Mouse (Mus musculus): Measurements from ENCODE around the gene Znrd1as.

The Znrd1as gene

GRCm38 (mm10) chr17:36994528-36994927 is 36.1 kb downstream of the Znrd1as start:
- DNase-seq (ENCODE audit: low read depth, low spot score): no peak

- no peak for DNase-seq (ENCODE audit: low read depth, low spot score)
Measured at GRCm38 (mm10) chr17:36995448-36995847, 37.1 kb downstream of the Znrd1as start.

DNA sequence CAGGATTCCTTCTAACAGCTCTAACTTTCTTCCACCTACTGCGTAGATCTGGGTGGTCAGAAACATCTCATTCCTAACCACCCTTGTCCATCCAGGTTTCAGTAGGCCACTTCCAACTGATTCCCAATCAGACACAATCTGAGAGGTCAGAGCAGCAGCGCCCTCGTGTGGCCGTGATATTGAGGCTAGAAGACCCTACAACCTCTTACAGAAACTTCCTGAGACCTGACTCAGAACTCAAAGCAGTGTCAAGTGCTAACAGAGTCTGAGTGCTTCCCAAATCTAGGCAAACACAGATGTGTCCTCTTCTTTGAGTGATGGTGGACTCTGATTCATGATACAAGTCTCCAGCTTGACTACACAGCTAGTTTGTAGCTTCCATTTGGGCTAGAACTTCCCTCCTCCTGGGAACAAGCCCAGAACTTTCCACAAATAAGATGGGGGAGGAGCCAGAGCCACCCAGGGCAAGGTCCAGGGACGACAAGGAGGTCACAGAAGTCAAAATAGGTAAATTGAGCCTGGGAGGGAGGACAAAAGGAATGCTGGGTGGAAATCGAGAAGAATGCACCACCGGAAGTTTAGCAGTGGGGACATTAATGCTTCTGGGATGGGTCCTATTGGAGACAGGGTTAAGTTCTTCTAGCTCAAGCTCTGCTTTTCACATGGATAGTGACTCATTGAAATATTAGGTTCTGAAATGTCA is 38.8 kb downstream of the Znrd1as start:
- peak; percentile 69 for DNase-seq (ENCODE audit: low read depth, low spot score)

DNA sequence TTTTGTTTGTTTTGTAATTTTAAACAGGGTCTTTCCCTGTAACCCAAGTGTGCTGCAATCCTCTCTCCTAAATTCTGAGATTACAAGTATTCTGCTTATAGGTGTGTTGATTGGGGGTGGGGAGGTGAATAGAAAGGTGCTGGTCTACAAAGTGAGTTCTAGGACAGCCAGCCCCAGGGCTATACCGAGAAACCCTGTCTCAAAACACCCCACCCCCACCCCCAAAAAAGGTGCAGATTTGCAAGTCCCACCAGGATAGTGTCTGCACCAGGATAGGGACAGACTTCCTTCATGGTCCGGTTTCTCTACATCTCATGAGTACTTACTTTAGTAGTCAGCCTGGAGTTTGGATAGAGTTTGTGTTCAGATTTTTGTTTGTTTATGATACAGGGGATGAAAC is 40.1 kb downstream of the Znrd1as start:
- DNase-seq (ENCODE audit: low read depth, low spot score): no peak

DNA sequence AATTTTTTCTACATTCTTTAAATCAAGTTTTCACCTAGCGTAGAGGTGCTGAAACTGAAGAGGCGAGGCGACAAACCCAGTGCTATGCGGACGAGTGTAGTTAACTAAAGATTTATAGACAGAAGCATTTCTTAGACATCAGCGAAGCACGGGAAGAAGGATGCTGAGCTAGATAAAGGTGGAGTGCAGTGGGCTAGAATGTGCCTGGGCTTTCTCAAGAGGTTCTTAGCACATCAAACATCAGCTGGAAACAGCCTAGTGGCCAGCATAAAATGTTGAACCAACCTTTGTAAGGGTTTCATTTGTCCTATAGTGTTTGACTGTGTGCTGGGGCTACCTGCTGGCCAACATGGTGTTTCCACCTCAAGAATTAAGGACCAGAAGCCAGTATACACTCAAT is 42.5 kb downstream of the Znrd1as start, which contains the start of gene Zfp57:
Zfp57 (plus strand) TSS at position 301 of the 400 bp plus-strand sequence.
- DNase-seq (ENCODE audit: low read depth, low spot score): no peak

- DNase-seq (ENCODE audit: low read depth, low spot score): peak; percentile 62
Measured at GRCm38 (mm10) chr17:37002364-37003330, 44.3 kb downstream of the Znrd1as start.

- DNase-seq (ENCODE audit: low read depth, low spot score): no peak
Measured at GRCm38 (mm10) chr17:37003366-37003765, 45.0 kb downstream of the Znrd1as start.

DNA sequence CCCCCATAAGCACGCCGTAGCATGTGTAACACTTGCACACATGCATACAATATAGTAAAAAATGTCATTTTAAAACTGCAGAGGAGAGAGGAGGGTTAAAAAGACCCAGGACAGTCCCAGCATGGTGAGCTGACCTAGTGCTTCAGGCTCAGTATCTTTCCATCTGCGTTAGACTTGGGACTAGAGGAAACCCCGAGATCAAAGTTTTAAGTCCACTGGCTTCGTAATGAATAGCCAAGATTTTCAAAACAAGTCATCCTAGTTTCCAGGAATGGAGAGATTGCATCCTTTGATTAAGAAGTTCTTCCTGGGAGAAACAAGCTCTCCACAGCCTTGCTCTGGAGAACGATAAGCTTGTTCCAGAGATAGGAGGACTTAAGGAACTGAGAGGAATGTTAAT is 49.8 kb downstream of the Znrd1as start:
- DNase-seq (ENCODE audit: low read depth, low spot score): no peak

DNA sequence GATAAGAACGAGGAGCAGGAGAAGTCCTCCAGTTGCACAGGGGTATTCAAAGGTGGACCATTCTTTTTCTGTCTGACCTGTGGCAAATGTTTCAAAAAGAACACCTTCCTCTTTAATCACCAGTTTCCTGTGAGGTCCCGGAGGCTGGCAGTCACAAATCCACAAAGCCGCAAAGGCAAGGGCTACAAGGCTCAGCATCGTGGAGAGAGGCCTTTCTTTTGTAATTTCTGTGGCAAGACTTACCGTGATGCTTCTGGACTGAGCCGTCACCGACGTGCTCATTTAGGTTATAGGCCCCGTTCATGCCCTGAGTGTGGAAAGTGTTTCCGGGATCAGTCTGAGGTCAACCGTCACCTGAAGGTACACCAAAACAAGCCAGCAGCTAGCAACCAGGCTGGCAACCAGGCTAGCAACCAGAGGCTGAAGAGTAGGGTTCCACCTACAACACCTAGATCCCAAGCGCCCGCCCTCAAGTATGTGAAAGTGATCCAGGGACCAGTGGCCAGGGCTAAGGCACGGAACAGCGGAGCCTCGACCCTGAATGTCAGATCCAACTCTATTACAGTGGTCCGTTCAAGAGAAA is 51.2 kb downstream of the Znrd1as start:
- no peak for DNase-seq (ENCODE audit: low read depth, low spot score)

GRCm38 (mm10) chr17:37011719-37012118 is 53.3 kb downstream of the Znrd1as start:
- DNase-seq (ENCODE audit: low read depth, low spot score): no peak

GRCm38 (mm10) chr17:37012141-37012540 is 53.7 kb downstream of the Znrd1as start:
- DNase-seq (ENCODE audit: low read depth, low spot score): no peak
